Mouse (Mus musculus): ENCODE results near the gene Msi2.

GRCm38 (mm10) chr11:88658926-88659325, 59.4 kb downstream of the Msi2 start:
- TF ChIP-seq CTCF (IDR thresholded peaks at IDR 0.05; ENCODE audit: control insufficient read depth, insufficient read depth, insufficient replicate concordance, low read depth, low read length) (no peak), POLR2A (IDR thresholded peaks at IDR 0.05; ENCODE audit: control insufficient read depth, low read depth, low read length) (no peak)
